Mouse (Mus musculus) ES-E14 (cell line): Measurements from ENCODE around the gene Sgms1.

Experiments
- CHD2 ChIP-seq: IDR thresholded peaks from 2 replicates; pipeline ENCODE4 v1.6.1; 2014; ENCODE audit warnings: mild to moderate bottlenecking, low read depth, low read length, inconsistent platforms
- ZC3H11A ChIP-seq: IDR thresholded peaks from 2 replicates; pipeline ENCODE4 v1.6.1; 2012; ENCODE audit warnings: low read depth, mild to moderate bottlenecking, inconsistent platforms, low read length, borderline replicate concordance
- ZNF384 ChIP-seq: IDR thresholded peaks from 2 replicates; pipeline ENCODE4 v1.6.1; 2012; ENCODE audit warnings: low read depth, low read length, inconsistent platforms

- TF ChIP-seq CHD2 (no peak), ZC3H11A (no peak), ZNF384 (no peak)
Measured at GRCm38 (mm10) chr19:32396303-32396702, 6.8 kb upstream of the Sgms1 start.
